Mouse (Mus musculus) forebrain, embryonic 13.5 days (tissue): ENCODE measurements around the gene Rsrc1. TPM values are rescaled to one million over a fixed set of nuclear protein-coding genes. Genes with fewer than 3 reads are reported as not detected.
"Not testable (repeated sequence)": the region's sequence is repeated elsewhere in the genome, so short reads cannot be mapped to it uniquely, and the experiment has no call there.

Experiments used
- ATAC-seq: fragments of 200-750 bp; cut with Nextera tagmentation; 2 replicates; pipeline ENCODE4 v1.8.0; 2017
- H3K27ac ChIP-seq: fragments of 300-500 bp; sonication (generic); 2 replicates; pipeline ENCODE4 v1.5.1; 2015; ENCODE audit warnings: inconsistent platforms, mild to moderate bottlenecking, moderate library complexity
- H3K27me3 ChIP-seq: fragments of 300-500 bp; sonication (generic); 2 replicates; pipeline ENCODE4 v1.6.1; 2015; ENCODE audit warnings: mild to moderate bottlenecking, inconsistent platforms
- H3K36me3 ChIP-seq: fragments of 300-500 bp; sonication (generic); 2 replicates; pipeline ENCODE4 v1.6.1; 2015; ENCODE audit warnings: mild to moderate bottlenecking, inconsistent platforms; ENCODE audit not compliant: poor library complexity, severe bottlenecking
- H3K4me1 ChIP-seq: fragments of 300-500 bp; sonication (generic); 2 replicates; pipeline ENCODE4 v1.6.1; 2015; ENCODE audit warnings: inconsistent platforms
- H3K4me2 ChIP-seq: fragments of 300-500 bp; sonication (generic); 2 replicates; pipeline ENCODE4 v1.6.1; 2015; ENCODE audit warnings: inconsistent platforms, mild to moderate bottlenecking, moderate library complexity
- H3K4me3 ChIP-seq: fragments of 300-500 bp; sonication (generic); 2 replicates; pipeline ENCODE4 v1.5.1; 2015; ENCODE audit warnings: mild to moderate bottlenecking, inconsistent platforms
- H3K9ac ChIP-seq: fragments of 300-500 bp; sonication (generic); 2 replicates; pipeline ENCODE4 v1.6.1; 2015; ENCODE audit warnings: mild to moderate bottlenecking, inconsistent platforms
- H3K9me3 ChIP-seq: fragments of 300-500 bp; sonication (generic); replicated peaks from 2 replicates; pipeline ENCODE4 v1.6.1; 2016; ENCODE audit warnings: inconsistent platforms
- WGBS: fragments of 180-500 bp; shearing (Covaris S2); methylation state at CpG from one replicate; pipeline ENCODE4 v1.1.7; 2015; 5-methylcytosine and 5-hydroxymethylcytosine counted together
- polyA plus RNA-seq: library from polyadenylated mRNA; unstranded; fragments of >200 nt; fragmentation: Nextera tagmentation; extraction: Ambion mirVana; gene quantifications from 2 replicates; pipeline ENCODE4 v1.2.1, GENCODE M21; 2015

Gene Rsrc1
- polyA plus RNA-seq, 1 experiment from 2014 or later: 32.4 TPM

GRCm38 (mm10) chr3:67146280-67146679 lies 165.1 kb downstream of the Rsrc1 start:
- 96% methylated on average over 1 of the region's 1 CpGs for WGBS

DNA sequence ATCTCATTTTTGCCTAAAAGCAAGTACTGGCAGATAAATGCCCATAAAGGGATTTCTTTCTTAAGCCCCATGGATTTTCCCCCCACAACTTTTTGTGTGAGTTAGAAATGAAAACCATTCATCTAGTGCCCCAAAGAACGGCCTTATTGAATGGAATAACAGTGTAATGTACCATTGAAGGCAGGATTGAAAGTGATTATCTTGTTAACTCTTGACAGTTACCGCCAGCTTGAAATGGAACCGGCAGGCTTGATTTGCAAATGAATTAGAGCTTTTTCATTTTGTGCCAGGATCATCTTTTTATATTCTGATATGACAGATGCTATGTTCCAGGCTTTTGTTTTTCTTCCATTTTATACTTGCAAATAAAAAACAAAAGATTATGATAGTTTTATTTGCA lies 166.1 kb downstream of the Rsrc1 start:
- Histone ChIP-seq H3K27me3 (no peaks in the 10 kb centered on the region), H3K4me3 (no peak overlapping the region), H3K4me2 (no peak overlapping the region), H3K4me1 (peaks cover 7% of the 10 kb centered on the region), H3K36me3 (no peaks in the 10 kb centered on the region), H3K9ac (no peak overlapping the region), H3K9me3 (no peaks in the 10 kb centered on the region), H3K27ac (no peak overlapping the region)
- 7% methylated on average over 3 of the region's 3 CpGs for WGBS
- no peak for ATAC-seq

More at GRCm38 (mm10) chr3:67146280-67146679, 165.1 kb downstream of the Rsrc1 start:
- peaks cover 7% of the 10 kb centered on the region for H3K4me1 ChIP-seq
- H3K4me2 ChIP-seq: no peak overlapping the region
- no peak overlapping the region for H3K4me3 ChIP-seq
- no peak overlapping the region for H3K9ac ChIP-seq
- no peak overlapping the region for H3K27ac ChIP-seq
- H3K27me3 ChIP-seq: no peaks in the 10 kb centered on the region
- no peak for ATAC-seq
- H3K9me3 ChIP-seq: no peaks in the 10 kb centered on the region
- no peaks in the 10 kb centered on the region for H3K36me3 ChIP-seq

- H3K4me3 ChIP-seq: no peak overlapping the region
- no peaks in the 10 kb centered on the region for H3K4me1 ChIP-seq
- H3K36me3 ChIP-seq: no peaks in the 10 kb centered on the region
- H3K27ac ChIP-seq: no peak overlapping the region
- ATAC-seq: no peak
- 41% methylated on average over 3 of the region's 3 CpGs for WGBS
- no peak overlapping the region for H3K4me2 ChIP-seq
- no peak overlapping the region for H3K9ac ChIP-seq
- H3K27me3 ChIP-seq: no peaks in the 10 kb centered on the region
- no peaks in the 10 kb centered on the region for H3K9me3 ChIP-seq
Observed at GRCm38 (mm10) chr3:67197179-67197578, 216.0 kb downstream of the Rsrc1 start.

DNA sequence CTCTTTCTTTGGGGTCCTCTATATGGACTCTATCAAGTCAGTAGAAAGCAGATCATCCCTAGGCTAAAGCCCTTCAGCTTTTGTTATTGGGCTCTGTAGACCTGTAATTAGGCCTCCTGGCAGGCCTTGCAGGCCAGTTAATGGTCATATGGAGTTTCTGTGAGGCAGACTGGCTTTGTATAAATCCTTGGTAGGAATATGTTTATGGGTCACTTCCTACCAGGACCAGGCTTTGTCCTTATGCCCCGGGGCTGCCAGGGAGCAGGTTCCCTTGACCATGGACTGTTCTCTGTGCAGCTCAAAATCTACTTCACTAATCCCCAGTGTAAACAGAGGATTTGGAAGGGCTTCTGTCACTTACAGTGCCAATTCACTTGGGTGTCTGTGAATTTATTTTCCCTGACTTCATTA lies 231.9 kb downstream of the Rsrc1 start:
- ATAC-seq: peak; percentile 33; the same call in 1 of the 2 replicates
- Histone ChIP-seq H3K4me2 (no peak overlapping the region), H3K4me1 (peaks cover 5% of the 10 kb centered on the region; the same call in 1 of the 2 replicates), H3K9me3 (no peaks in the 10 kb centered on the region), H3K27me3 (no peaks in the 10 kb centered on the region), H3K27ac (no peak overlapping the region), H3K9ac (no peak overlapping the region), H3K36me3 (no peaks in the 10 kb centered on the region), H3K4me3 (no peak overlapping the region)
- WGBS: 4% methylated on average over 1 of the region's 1 CpGs

GRCm38 (mm10) chr3:67232617-67233241 lies 251.5 kb downstream of the Rsrc1 start:
- Histone ChIP-seq H3K4me2 (no peak overlapping the region), H3K9me3 (no peaks in the 10 kb centered on the region), H3K27ac (no peak overlapping the region), H3K4me1 (peaks cover 3% of the 10 kb centered on the region; the same call in 1 of the 2 replicates), H3K27me3 (no peaks in the 10 kb centered on the region), H3K4me3 (no peak overlapping the region), H3K9ac (no peak overlapping the region), H3K36me3 (no peaks in the 10 kb centered on the region)
- 15% methylated on average over 3 of the region's 3 CpGs for WGBS
- ATAC-seq: no peak

GRCm38 (mm10) chr3:67242451-67242850 lies 261.3 kb downstream of the Rsrc1 start:
- not testable (repeated sequence) for H3K9me3 ChIP-seq, H3K36me3 ChIP-seq, H3K9ac ChIP-seq, H3K4me1 ChIP-seq, H3K4me3 ChIP-seq, H3K4me2 ChIP-seq, H3K27ac ChIP-seq, H3K27me3 ChIP-seq, ATAC-seq
- 92% methylated on average over 10 of the region's 10 CpGs for WGBS

DNA sequence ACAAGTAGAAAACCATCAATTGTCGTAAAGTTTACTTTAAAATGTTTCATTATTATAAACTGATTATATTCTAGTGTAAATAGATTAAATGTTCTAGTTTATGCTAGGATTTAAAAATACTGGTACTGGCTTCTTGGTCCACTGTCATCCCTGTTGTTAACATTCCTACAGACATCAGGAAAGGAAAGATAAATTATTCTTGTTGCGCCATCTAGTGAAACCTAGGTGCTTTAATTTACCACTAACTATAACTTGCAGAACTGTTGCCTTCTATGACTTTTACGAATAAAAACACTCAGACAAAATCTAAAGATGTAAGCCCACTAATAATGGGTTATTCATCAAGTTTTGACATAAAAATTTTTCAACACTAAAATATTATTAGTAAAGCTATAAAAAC lies 286.3 kb downstream of the Rsrc1 start:
- 66% methylated on average over 3 of the region's 3 CpGs for WGBS

GRCm38 (mm10) chr3:67279781-67280180 lies 298.6 kb downstream of the Rsrc1 start:
- no peak overlapping the region for H3K4me2 ChIP-seq
- H3K9ac ChIP-seq: no peak overlapping the region
- H3K36me3 ChIP-seq: no peaks in the 10 kb centered on the region
- H3K9me3 ChIP-seq: no peaks in the 10 kb centered on the region
- ATAC-seq: no peak
- no peak overlapping the region for H3K27ac ChIP-seq
- 88% methylated on average over 4 of the region's 4 CpGs for WGBS
- no peaks in the 10 kb centered on the region for H3K27me3 ChIP-seq
- 0 out of 2 replicates have a peak, but pooled peaks cover 2% of the 10 kb centered on the region for H3K4me1 ChIP-seq
- H3K4me3 ChIP-seq: no peak overlapping the region

More for the DNA sequence above, 286.3 kb downstream of the Rsrc1 start:
- H3K27ac ChIP-seq: no peak overlapping the region
- H3K9ac ChIP-seq: no peak overlapping the region
- no peaks in the 10 kb centered on the region for H3K9me3 ChIP-seq
- no peaks in the 10 kb centered on the region for H3K4me1 ChIP-seq
- no peak overlapping the region for H3K4me2 ChIP-seq
- H3K36me3 ChIP-seq: no peaks in the 10 kb centered on the region
- no peak for ATAC-seq
- no peak overlapping the region for H3K4me3 ChIP-seq
- no peaks in the 10 kb centered on the region for H3K27me3 ChIP-seq

- Histone ChIP-seq H3K27ac (no peak overlapping the region), H3K4me1 (0 out of 2 replicates have a peak, but pooled peaks cover 3% of the 10 kb centered on the region), H3K36me3 (no peaks in the 10 kb centered on the region), H3K9ac (no peak overlapping the region), H3K4me2 (no peak overlapping the region), H3K9me3 (no peaks in the 10 kb centered on the region), H3K27me3 (no peaks in the 10 kb centered on the region), H3K4me3 (no peak overlapping the region)
- ATAC-seq: no peak
- 79% methylated on average over 3 of the region's 3 CpGs for WGBS
Observed at GRCm38 (mm10) chr3:67280247-67280646, 299.1 kb downstream of the Rsrc1 start.

GRCm38 (mm10) chr3:67284039-67284438 lies 302.8 kb downstream of the Rsrc1 start:
- H3K4me3 ChIP-seq: no peak overlapping the region
- H3K9me3 ChIP-seq: no peaks in the 10 kb centered on the region
- no peaks in the 10 kb centered on the region for H3K27me3 ChIP-seq
- H3K27ac ChIP-seq: no peak overlapping the region
- H3K4me1 ChIP-seq: 0 out of 2 replicates have a peak, but pooled peaks cover 3% of the 10 kb centered on the region
- WGBS: 100% methylated on average over 1 of the region's 1 CpGs
- H3K9ac ChIP-seq: no peak overlapping the region
- no peak for ATAC-seq
- H3K36me3 ChIP-seq: no peaks in the 10 kb centered on the region
- H3K4me2 ChIP-seq: no peak overlapping the region

- no peak for ATAC-seq
- Histone ChIP-seq H3K27ac (no peak overlapping the region), H3K4me3 (no peak overlapping the region), H3K27me3 (no peaks in the 10 kb centered on the region), H3K4me1 (0 out of 2 replicates have a peak, but pooled peaks cover 3% of the 10 kb centered on the region), H3K36me3 (no peaks in the 10 kb centered on the region), H3K4me2 (no peak overlapping the region), H3K9me3 (no peaks in the 10 kb centered on the region), H3K9ac (no peak overlapping the region)
- WGBS: 59% methylated on average over 4 of the region's 4 CpGs
Observed at GRCm38 (mm10) chr3:67284848-67285247, 303.7 kb downstream of the Rsrc1 start.

GRCm38 (mm10) chr3:67288664-67289063 lies 307.5 kb downstream of the Rsrc1 start:
- Histone ChIP-seq H3K36me3 (no peaks in the 10 kb centered on the region), H3K4me2 (no peak overlapping the region), H3K9me3 (no peaks in the 10 kb centered on the region), H3K4me1 (0 out of 2 replicates have a peak, but pooled peaks cover 3% of the 10 kb centered on the region), H3K27me3 (no peaks in the 10 kb centered on the region), H3K4me3 (no peak overlapping the region), H3K27ac (no peak overlapping the region), H3K9ac (no peak overlapping the region)
- WGBS: 95% methylated on average over 7 of the region's 7 CpGs
- ATAC-seq: no peak

DNA sequence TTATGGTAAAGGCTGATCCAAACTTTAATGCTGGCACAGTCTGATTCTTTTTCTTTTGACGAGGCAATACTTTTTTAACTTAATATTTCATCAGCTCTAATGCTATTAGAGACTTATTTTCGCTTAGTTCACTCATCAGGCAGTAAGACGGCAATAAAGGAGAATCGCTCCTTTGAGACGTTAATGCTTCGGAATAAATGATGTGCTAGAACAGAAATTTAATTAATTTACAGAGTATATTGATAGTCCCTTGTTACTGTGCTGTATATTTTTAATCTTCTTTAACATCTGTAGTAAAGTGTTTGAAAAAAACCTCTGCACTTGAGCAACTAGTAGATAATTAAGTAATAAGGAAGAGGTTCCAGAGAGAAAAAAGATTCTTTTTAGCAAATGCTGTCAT lies 308.3 kb downstream of the Rsrc1 start:
- ATAC-seq: no peak
- no peaks in the 10 kb centered on the region for H3K9me3 ChIP-seq
- WGBS: 80% methylated on average over 6 of the region's 6 CpGs
- H3K4me1 ChIP-seq: 0 out of 2 replicates have a peak, but pooled peaks cover 3% of the 10 kb centered on the region
- no peak overlapping the region for H3K27ac ChIP-seq
- no peaks in the 10 kb centered on the region for H3K27me3 ChIP-seq
- H3K4me3 ChIP-seq: no peak overlapping the region
- no peak overlapping the region for H3K9ac ChIP-seq
- no peaks in the 10 kb centered on the region for H3K36me3 ChIP-seq
- no peak overlapping the region for H3K4me2 ChIP-seq
